Mouse (Mus musculus) lung, postnatal 14 days (tissue): ENCODE measurements at regions not wholly inside any gene's neighbourhood (a gene's known extent, or its start where the extent isn't known, plus 50 kb on each side); places are given as distances from the start of the nearest gene placed in this dataset.

ENCODE experiments used
- DNase-seq: peaks from one replicate; pipeline ENCODE4 v3.0.0; 2021

DNA sequence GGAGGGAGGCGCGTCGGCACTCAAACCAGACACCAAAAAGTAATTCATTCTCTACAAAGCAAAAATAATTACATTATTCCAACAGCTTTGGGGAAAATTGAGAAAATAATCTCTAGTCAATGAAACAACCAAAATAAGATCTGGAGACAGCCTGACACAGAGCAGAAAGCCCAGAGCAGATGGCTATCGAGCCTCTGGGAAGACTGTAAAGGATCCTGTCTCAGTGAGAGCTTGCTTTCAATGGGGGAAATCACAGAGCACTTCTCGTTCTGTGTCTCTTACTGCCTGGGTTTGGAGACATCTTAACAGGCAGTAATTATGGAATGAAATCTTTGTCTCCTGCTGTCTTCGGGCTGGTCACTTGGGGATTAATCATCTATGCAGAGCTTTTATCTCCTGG is 226.7 kb upstream of the F930015N05Rik start:
- no peak for DNase-seq

DNA sequence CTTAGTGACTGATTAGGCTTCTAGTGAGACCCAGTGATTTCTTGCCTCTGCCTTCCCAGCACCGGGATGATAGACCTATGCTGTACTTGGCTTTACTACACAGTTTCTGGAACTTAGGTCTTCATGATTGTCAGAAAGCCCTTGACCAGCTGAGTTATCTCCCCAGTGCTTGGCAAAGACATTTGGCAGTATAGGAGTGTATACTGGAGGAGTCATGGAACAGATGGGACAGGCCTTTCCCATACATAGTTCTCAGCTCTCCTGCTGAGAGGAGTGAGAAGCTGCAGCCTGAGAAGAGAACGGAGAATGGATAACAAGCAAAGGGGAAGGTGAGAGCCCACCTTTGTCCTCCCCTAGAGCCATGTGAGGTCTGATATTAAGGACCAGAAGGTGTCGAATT is 230.6 kb upstream of the F930015N05Rik start:
- no peak for DNase-seq

- DNase-seq = no peak
Measured at GRCm38 (mm10) chr11:64667521-64667920, 231.1 kb upstream of the F930015N05Rik start.

DNA sequence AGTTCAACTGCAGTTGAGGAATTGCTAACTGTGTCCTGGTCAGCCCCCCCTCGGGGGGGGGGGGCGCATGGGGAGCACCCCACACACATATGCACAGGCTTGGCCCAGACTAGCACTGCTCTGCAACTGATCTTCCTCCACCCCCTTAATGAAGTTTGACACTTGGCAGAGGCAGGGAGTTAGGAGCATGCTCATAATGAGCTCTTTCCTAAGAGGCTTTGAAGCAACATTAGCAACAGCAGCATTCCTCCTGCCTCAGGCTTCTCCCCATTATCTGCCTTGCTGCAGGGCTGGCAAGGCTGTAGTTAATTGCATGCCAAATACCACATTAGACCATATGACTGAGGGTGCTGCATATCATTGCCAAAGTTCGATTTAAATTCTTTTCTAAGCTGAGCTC is 235.4 kb upstream of the F930015N05Rik start:
- DNase-seq = no peak

- no peak for DNase-seq
Measured at GRCm38 (mm10) chr11:64673546-64673945, 237.1 kb upstream of the F930015N05Rik start.

GRCm38 (mm10) chr11:64703776-64704175 is 267.3 kb upstream of the F930015N05Rik start:
- peak; percentile 16 for DNase-seq

DNA sequence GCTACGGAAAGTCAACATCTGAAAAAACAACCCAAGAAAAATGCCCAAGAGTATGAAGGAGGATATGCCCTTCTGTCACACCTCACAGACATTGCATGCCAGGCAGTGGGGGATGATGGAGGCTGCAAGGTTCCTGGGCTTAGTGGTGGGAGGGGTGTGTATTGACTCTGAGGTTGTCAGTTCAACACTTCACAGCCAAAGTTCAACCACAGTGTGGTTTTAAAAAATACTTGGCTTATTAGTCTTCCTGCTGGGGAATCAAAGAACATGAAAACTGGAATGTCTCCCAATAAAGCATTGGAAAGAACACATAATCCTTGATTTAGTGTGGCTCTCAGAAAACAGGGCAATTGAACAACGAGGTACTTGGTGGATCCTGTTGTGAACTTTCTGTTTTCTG is 267.0 kb upstream of the Elac2 start:
- no peak for DNase-seq

GRCm38 (mm10) chr11:64715182-64715581 is 263.7 kb upstream of the Elac2 start:
- no peak for DNase-seq

- DNase-seq = peak; percentile 92
Measured at GRCm38 (mm10) chr11:64718316-64719085, 260.3 kb upstream of the Elac2 start.

DNA sequence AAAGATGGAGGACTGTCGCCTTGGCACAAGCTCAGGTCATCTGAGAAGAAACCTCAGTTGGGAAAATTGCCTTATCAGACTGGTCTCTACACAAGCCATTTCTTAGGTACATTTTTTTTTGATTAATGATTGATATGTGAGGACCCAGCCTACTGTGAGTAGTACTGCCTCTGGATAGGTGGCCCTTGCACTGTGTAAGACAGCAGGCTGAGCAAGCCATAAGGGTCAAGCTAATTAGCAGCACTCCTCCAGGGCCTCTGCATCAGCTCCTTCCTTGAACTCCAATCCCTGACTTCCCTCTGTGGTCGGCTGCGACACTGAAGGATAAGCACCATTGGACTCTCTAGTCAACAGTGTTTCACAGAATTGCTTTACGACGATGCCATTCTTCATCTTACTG is 252.6 kb upstream of the Elac2 start:
- no peak for DNase-seq

DNA sequence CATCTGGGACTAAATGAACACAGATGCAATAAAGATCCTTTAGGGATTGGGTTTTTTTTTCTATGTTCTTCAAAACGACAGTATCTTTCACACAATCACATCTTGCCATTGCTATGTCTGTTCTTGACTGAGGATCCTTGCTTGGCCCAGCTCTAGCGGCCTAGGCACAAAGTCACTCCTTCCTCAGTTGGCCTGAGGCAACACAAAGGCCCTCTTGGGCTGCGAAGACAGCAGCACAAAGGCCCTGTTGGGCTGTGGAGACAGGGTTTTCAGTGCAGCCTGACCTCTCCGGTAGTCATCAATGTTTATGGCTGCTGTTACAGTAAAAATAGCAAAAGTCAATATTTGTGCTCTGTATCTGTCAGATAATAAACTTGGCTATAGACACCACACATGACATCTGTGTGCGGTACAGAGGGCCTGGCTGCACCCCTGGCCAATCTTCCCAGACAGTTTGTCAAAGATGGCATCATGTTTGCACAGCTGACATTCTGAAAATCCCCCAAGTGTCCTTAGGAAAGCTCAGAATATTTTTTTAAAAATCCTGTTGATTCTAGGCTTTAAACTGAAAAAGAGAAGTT is 250.9 kb upstream of the Elac2 start:
- DNase-seq = no peak

- no peak for DNase-seq
Measured at GRCm38 (mm10) chr11:64738948-64739347, 239.9 kb upstream of the Elac2 start.

DNA sequence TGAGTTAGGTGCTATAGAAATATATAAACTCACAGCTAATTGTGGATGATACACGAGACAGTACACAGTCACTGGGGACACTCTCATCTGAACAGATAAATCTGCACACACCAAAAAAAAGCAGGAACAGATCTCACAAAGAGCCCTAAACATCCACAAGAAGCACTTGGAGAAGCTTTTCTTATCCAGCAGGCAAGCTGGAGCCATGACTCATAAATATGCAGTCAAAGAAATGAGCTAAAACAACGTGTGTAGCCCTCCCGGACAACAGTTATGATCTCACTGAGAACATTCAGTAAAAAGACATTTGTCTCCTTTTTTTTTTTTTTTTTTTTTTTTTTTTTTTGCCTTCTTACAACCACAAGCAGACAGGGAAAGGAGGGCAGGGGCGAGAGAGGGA is 235.1 kb upstream of the Elac2 start:
- no peak for DNase-seq

GRCm38 (mm10) chr11:64746146-64746545 is 232.7 kb upstream of the Elac2 start:
- DNase-seq = no peak

- no peak for DNase-seq
Measured at GRCm38 (mm10) chr11:64749976-64750375, 228.9 kb upstream of the Elac2 start.

DNA sequence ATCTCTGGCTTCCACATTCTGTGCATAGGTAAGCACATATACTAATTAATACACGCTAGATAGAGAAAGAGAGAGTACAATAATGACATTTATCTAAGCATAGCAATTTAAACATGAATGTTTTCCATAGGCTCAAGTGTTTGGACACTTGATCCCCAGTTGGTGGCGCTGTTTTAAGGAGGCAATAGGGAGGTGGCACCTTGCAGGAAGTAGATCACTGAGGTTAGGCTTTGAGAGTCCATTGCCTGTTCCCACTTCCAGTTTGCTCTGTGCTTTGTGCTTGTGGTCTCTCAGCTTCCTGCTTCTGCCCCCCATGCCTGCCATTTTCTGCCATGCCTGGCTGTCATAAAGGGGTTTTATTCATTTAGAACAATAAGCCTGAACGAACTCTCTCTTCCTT is 226.5 kb upstream of the Elac2 start:
- no peak for DNase-seq

- DNase-seq = no peak
Measured at GRCm38 (mm10) chr11:64752816-64753215, 226.0 kb upstream of the Elac2 start.

- DNase-seq = no peak
Measured at GRCm38 (mm10) chr11:64754076-64754475, 224.8 kb upstream of the Elac2 start.

DNA sequence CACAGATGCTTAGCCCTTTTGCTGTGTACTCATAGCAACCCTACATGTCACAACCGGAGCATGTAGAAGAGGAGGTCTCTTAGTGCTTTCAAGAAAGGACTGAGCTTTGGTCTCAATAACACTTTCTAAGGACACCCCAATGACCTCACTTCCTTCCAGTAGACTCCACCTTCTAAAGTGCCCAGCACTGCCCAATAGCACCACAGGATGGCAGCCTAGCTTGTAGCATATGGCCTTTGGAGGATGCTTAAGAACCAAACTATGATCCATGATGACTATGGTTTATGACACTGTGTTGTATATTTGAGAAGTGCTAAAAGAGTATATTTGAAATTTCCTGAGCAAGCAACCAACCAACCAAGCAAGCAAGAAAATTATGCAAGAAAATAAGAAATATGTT is 223.3 kb upstream of the Elac2 start:
- no peak for DNase-seq

DNA sequence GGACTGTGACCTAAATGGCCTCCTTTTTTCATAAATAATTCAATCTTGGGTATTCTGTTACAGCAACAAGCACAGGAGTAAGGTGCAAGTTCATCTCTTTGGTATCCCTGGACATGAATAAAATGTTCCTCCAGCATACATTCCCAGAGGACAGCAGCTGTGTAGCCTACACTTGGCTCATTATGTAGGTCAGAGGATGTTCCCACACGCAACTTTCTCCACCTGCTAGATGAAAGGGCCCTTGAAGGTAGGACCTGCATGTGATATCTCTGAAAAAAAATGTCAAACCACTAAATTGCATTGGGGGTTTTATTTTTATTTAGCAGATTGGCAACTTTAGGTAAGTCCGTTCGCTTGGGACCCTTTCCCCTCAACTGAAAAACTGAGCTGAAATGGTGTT is 218.2 kb upstream of the Elac2 start:
- no peak for DNase-seq

GRCm38 (mm10) chr11:64762755-64763154 is 216.1 kb upstream of the Elac2 start:
- no peak for DNase-seq

DNA sequence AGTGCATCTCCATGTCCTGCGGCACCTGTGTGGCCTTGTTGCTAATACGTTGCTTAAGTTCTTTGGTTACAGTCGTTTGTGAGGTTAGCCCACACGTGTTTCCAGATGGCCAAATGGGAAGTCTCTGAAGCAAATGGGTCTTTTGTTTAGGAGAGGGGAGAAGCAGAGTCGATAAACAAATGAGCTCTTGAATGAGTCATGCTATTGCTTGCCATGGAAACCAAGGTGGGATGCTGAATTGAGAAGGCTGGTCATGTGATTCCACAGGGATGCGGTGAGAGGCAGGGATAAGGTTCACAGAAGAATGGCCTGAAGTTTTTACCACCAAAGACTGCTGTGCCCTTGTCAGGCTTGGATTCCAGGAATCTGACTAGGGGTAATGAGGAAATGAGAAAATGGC is 214.8 kb upstream of the Elac2 start:
- DNase-seq = no peak

DNA sequence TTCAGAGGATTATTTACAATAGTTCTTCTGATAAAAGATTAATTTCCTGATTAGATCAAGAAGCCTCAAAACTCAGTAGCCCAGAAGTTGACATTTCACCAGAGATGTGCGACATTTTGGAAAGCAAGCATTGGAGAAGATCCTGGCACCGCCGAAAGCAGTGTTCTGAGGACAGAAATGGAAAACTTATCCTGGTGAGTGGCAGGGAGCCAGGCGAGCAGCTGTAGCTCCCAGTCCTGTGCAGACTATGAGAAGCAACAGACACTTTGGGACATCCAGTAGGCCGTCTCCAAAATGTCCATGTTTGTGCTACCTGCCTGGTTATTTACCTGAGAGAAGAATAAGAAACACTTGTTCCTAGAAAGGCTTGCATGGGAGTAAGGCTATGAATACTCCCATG is 202.1 kb upstream of the Elac2 start:
- DNase-seq = no peak

- no peak for DNase-seq
Measured at GRCm38 (mm10) chr11:64800246-64801121, 178.4 kb upstream of the Elac2 start.
